Mouse (Mus musculus): ENCODE results near the gene Ets2.

- TF ChIP-seq CTCF (IDR thresholded peaks at IDR 0.05; ENCODE audit: extremely low read depth, insufficient read depth, low read length) (no peak), POLR2A (IDR thresholded peaks at IDR 0.05; ENCODE audit: extremely low read depth, insufficient read depth, low read length) (no peak)
Measured at GRCm38 (mm10) chr16:95715026-95715425, 13.2 kb downstream of the Ets2 start.
